Mouse (Mus musculus): Measurements from ENCODE around the gene Hecw1.

DNA sequence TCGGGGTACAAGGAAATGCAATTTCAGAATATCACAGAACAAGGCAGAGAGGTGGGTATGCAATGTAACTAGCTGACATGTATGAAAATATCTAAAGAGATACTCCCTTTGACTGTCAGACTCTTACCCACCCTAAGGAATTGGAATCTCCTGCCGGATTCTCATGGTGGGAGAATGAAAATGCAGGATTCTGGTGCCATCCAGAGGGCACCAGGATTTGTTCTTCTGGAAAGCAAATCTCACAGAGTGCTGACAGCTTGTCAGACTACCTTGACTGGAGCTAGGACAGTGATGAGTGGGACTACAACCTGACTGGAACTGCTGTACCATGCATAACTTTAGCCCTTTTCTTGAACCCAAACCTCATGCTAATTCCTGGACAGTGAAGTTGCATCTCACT, 29.6 kb upstream of the Hecw1 start:
- no peak for TF ChIP-seq CTCF (IDR thresholded peaks at IDR 0.05; ENCODE audit: borderline replicate concordance, extremely low read depth, insufficient read depth, insufficient read length)
- TF ChIP-seq POLR2A (IDR thresholded peaks at IDR 0.05; ENCODE audit: borderline replicate concordance, extremely low read depth, insufficient read depth, insufficient read length, poor library complexity, severe bottlenecking): no peak

Measured in brain, embryonic 14.5 days (tissue).